Mouse (Mus musculus): ENCODE results near the gene Tmem98. TPM values are rescaled to one million over a fixed set of nuclear protein-coding genes. Genes with fewer than 3 reads are reported as not detected.

The Tmem98 gene
- 19.8 and 23.0 TPM in 2 replicates for total RNA-seq (2014; rRNA removed)
- 20.0 and 20.6 TPM in 2 replicates for polyA plus RNA-seq (2015; fragmentation: Nextera tagmentation; extraction: Ambion mirVana)

GRCm38 (mm10) chr11:80809993-80810821, at the start of gene Tmem98:
Tmem98 (plus strand) TSS chr11:80810175.
- WGBS, result 2% methylated on average over 46 of the region's 54 CpGs
- H3K4me2 ChIP-seq (ENCODE audit: low read depth, low read length), result peak within 1 kb of the TSS; percentile 94
- peak within 1 kb of the TSS; percentile 50 for H3K4me3 ChIP-seq (ENCODE audit: low read length)
- H3K27ac ChIP-seq, result no peak within 1 kb of the TSS
- TF ChIP-seq CTCF (IDR thresholded peaks at IDR 0.05; ENCODE audit: low read depth), result no peak
- peak within 1 kb of the TSS; percentile 55 for H3K9ac ChIP-seq (replicated peaks; ENCODE audit: low read length)
- H3K4me1 ChIP-seq (ENCODE audit: insufficient read depth, low read length), result peaks cover 5% of the 10 kb centered on the region
- ATAC-seq (peak; percentile 61; the same call in 1 of the 2 replicates), DNase-seq (ENCODE audit: low spot score) (peak; percentile 15)
- no peaks in the 10 kb centered on the region for H3K27me3 ChIP-seq (ENCODE audit: insufficient read depth, low read length)
- no peaks in the 10 kb centered on the region for H3K9me3 ChIP-seq (ENCODE audit: low read length)
- H3K36me3 ChIP-seq (ENCODE audit: insufficient read depth, low read length), result no peaks in the 10 kb centered on the region

GRCm38 (mm10) chr11:80761285-80761974, 48.5 kb upstream of the Tmem98 start:
- Histone ChIP-seq H3K27me3 (ENCODE audit: insufficient read depth, low read length) (no peaks in the 10 kb centered on the region), H3K4me2 (ENCODE audit: low read depth, low read length) (no peak overlapping the region), H3K4me3 (ENCODE audit: low read length) (no peak overlapping the region), H3K9me3 (ENCODE audit: low read length) (no peaks in the 10 kb centered on the region), H3K9ac (replicated peaks; ENCODE audit: low read length) (no peak overlapping the region), H3K4me1 (ENCODE audit: insufficient read depth, low read length) (no peaks in the 10 kb centered on the region), H3K36me3 (ENCODE audit: insufficient read depth, low read length) (no peaks in the 10 kb centered on the region), H3K27ac (no peak overlapping the region)
- ATAC-seq (no peak), DNase-seq (ENCODE audit: low spot score) (no peak)
- 78% methylated on average over 3 of the region's 3 CpGs for WGBS
- no peak for TF ChIP-seq CTCF (IDR thresholded peaks at IDR 0.05; ENCODE audit: low read depth)

- Histone ChIP-seq H3K27ac (no peak overlapping the region), H3K36me3 (ENCODE audit: insufficient read depth, low read length) (no peaks in the 10 kb centered on the region), H3K9ac (replicated peaks; ENCODE audit: low read length) (no peak overlapping the region), H3K4me3 (ENCODE audit: low read length) (no peak overlapping the region), H3K4me1 (ENCODE audit: insufficient read depth, low read length) (no peaks in the 10 kb centered on the region), H3K9me3 (ENCODE audit: low read length) (no peaks in the 10 kb centered on the region), H3K4me2 (ENCODE audit: low read depth, low read length) (no peak overlapping the region), H3K27me3 (ENCODE audit: insufficient read depth, low read length) (no peaks in the 10 kb centered on the region)
- WGBS, result 80% methylated on average over 4 of the region's 4 CpGs
- no peak for TF ChIP-seq CTCF (IDR thresholded peaks at IDR 0.05; ENCODE audit: low read depth)
- no peak for DNase-seq (ENCODE audit: low spot score)
- ATAC-seq, result no peak
Measured at GRCm38 (mm10) chr11:80762066-80762465, 47.9 kb upstream of the Tmem98 start.

GRCm38 (mm10) chr11:80766068-80766467, 43.9 kb upstream of the Tmem98 start:
- Histone ChIP-seq H3K4me1 (ENCODE audit: insufficient read depth, low read length) (no peaks in the 10 kb centered on the region), H3K9me3 (ENCODE audit: low read length) (no peaks in the 10 kb centered on the region), H3K27ac (no peak overlapping the region), H3K4me2 (ENCODE audit: low read depth, low read length) (no peak overlapping the region), H3K9ac (replicated peaks; ENCODE audit: low read length) (no peak overlapping the region), H3K27me3 (ENCODE audit: insufficient read depth, low read length) (no peaks in the 10 kb centered on the region), H3K4me3 (ENCODE audit: low read length) (no peak overlapping the region), H3K36me3 (ENCODE audit: insufficient read depth, low read length) (no peaks in the 10 kb centered on the region)
- no peak for DNase-seq (ENCODE audit: low spot score)
- 91% methylated on average over 4 of the region's 4 CpGs for WGBS
- no peak for ATAC-seq
- TF ChIP-seq CTCF (IDR thresholded peaks at IDR 0.05; ENCODE audit: low read depth), result no peak

- ATAC-seq, result no peak
- no peaks in the 10 kb centered on the region for H3K27me3 ChIP-seq (ENCODE audit: insufficient read depth, low read length)
- no peaks in the 10 kb centered on the region for H3K36me3 ChIP-seq (ENCODE audit: insufficient read depth, low read length)
- no peak overlapping the region for H3K27ac ChIP-seq
- no peak for DNase-seq (ENCODE audit: low spot score)
- H3K9ac ChIP-seq (replicated peaks; ENCODE audit: low read length), result no peak overlapping the region
- no peak overlapping the region for H3K4me3 ChIP-seq (ENCODE audit: low read length)
- WGBS, result 82% methylated on average over 6 of the region's 6 CpGs
- no peaks in the 10 kb centered on the region for H3K9me3 ChIP-seq (ENCODE audit: low read length)
- TF ChIP-seq CTCF (IDR thresholded peaks at IDR 0.05; ENCODE audit: low read depth), result no peak
- no peak overlapping the region for H3K4me2 ChIP-seq (ENCODE audit: low read depth, low read length)
- H3K4me1 ChIP-seq (ENCODE audit: insufficient read depth, low read length), result no peaks in the 10 kb centered on the region
Measured at GRCm38 (mm10) chr11:80766472-80767319, 43.3 kb upstream of the Tmem98 start.

- Histone ChIP-seq H3K36me3 (ENCODE audit: insufficient read depth, low read length) (no peaks in the 10 kb centered on the region), H3K27me3 (ENCODE audit: insufficient read depth, low read length) (no peaks in the 10 kb centered on the region), H3K4me3 (ENCODE audit: low read length) (no peak overlapping the region), H3K4me1 (ENCODE audit: insufficient read depth, low read length) (no peaks in the 10 kb centered on the region), H3K27ac (no peak overlapping the region), H3K9ac (replicated peaks; ENCODE audit: low read length) (no peak overlapping the region), H3K9me3 (ENCODE audit: low read length) (no peaks in the 10 kb centered on the region), H3K4me2 (ENCODE audit: low read depth, low read length) (no peak overlapping the region)
- TF ChIP-seq CTCF (IDR thresholded peaks at IDR 0.05; ENCODE audit: low read depth), result no peak
- ATAC-seq (no peak), DNase-seq (ENCODE audit: low spot score) (no peak)
- 69% methylated on average over 3 of the region's 3 CpGs for WGBS
Measured at GRCm38 (mm10) chr11:80767320-80767617, 42.7 kb upstream of the Tmem98 start.

Data from hindbrain, postnatal 0 days (tissue).